ENCODE assay signal across 15 mouse cellular contexts in the genomic region with DNA sequence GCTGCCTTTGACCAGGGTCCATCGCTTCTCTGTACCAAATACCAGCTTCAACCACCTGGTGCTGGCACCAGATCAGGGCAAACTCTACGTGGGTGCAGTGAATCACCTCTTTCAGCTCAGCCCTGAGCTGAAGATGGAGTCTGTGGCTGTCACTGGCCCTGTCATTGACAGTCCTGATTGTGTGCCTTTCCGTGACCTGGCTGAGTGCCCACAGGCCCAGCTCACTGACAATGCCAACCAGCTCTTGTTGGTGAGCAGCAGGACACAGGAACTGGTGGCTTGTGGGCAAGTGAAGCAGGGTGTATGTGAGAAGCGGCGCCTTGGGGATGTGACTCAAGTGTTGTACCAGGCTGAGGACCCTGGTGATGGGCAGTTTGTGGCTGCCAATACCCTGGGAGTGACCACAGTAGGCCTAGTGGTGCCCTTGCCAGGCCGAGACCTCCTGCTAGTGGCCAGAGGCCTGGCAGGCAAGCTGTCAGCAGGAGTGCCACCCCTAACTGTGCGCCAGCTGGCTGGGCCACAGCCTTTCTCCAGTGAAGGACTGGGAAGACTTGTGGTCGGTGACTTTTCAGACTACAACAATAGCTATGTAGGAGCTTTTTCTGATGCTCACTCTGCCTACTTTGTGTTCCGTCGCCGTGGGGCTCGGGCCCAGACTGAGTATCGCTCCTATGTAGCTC. TPM values are rescaled to one million over a fixed set of nuclear protein-coding genes. Genes with fewer than 3 reads are reported as not detected.
A peak's percentile ranks its signal among the peaks of the same experiment; 100 is the strongest.
DNase-seq lines count a peak whose midpoint lies in the region; ATAC-seq and TF ChIP-seq lines count a peak whose summit lies in the region.
"Had no signal": no experiment of that assay in that cellular context is flagged by ENCODE, and none has a peak within 500 bp of the region (broad histone marks: within the 10 kb centered on the region; RNA-seq: fewer than 3 reads in every experiment).

No protein-coding gene starts in this region.

- no peak overlapping the region for H3K9ac ChIP-seq in hindbrain, postnatal 0 days (replicated peaks; ENCODE audit: low read length)
- H3K9ac ChIP-seq: embryonic facial prominence, embryonic 12.5 days; hindbrain, embryonic 12.5 days; limb, embryonic 12.5 days had no signal

- TF ChIP-seq CTCF in hindbrain, postnatal 0 days (IDR thresholded peaks at IDR 0.05; ENCODE audit: low read depth): no peak

- H3K27me3 ChIP-seq in hindbrain, postnatal 0 days (ENCODE audit: insufficient read depth, low read length): no peaks in the 10 kb centered on the region
- no peaks in the 10 kb centered on the region for H3K27me3 ChIP-seq in hindbrain, embryonic 10.5 days (ENCODE audit: insufficient read depth, poor library complexity, severe bottlenecking)
- H3K27me3 ChIP-seq: embryonic facial prominence, embryonic 12.5 days; hindbrain, embryonic 12.5 days had no signal

- no peaks in the 10 kb centered on the region for H3K4me1 ChIP-seq in hindbrain, postnatal 0 days (ENCODE audit: insufficient read depth, low read length)
- H3K4me1 ChIP-seq in hindbrain, embryonic 10.5 days (replicated peaks): 0 out of 2 replicates have a peak, but pooled peaks cover 6% of the 10 kb centered on the region
- H3K4me1 ChIP-seq: embryonic facial prominence, embryonic 12.5 days; hindbrain, embryonic 12.5 days; limb, embryonic 12.5 days had no signal

- H3K4me2 ChIP-seq in hindbrain, postnatal 0 days (ENCODE audit: low read depth, low read length): no peak overlapping the region
- H3K4me2 ChIP-seq: embryonic facial prominence, embryonic 12.5 days; heart, embryonic 11.5 days; hindbrain, embryonic 12.5 days; limb, embryonic 12.5 days had no signal

- no peaks in the 10 kb centered on the region for H3K9me3 ChIP-seq in hindbrain, postnatal 0 days (ENCODE audit: low read length)
- H3K9me3 ChIP-seq in hindbrain, embryonic 10.5 days: no peaks in the 10 kb centered on the region
- H3K9me3 ChIP-seq: embryonic facial prominence, embryonic 12.5 days; hindbrain, embryonic 12.5 days; limb, embryonic 12.5 days had no signal

- H3K4me3 ChIP-seq in hindbrain, postnatal 0 days (ENCODE audit: low read length): no peak overlapping the region
- H3K4me3 ChIP-seq in hindbrain, embryonic 10.5 days: no peak overlapping the region
- H3K4me3 ChIP-seq: embryonic facial prominence, embryonic 12.5 days; hindbrain, embryonic 12.5 days; limb, embryonic 12.5 days; myocyte had no signal

- H3K27ac ChIP-seq in hindbrain, postnatal 0 days: 0 out of 2 replicates have a peak overlapping the region, but pooled peaks have one; percentile 20
- no peak overlapping the region for H3K27ac ChIP-seq in hindbrain, embryonic 10.5 days
- H3K27ac ChIP-seq: embryonic facial prominence, embryonic 12.5 days; hindbrain, embryonic 12.5 days; limb, embryonic 12.5 days; macrophage had no signal

- DNase-seq in hindbrain, postnatal 0 days (ENCODE audit: low spot score): peak; percentile 51
- no peak for DNase-seq in hindbrain, embryonic 10.5 days (ENCODE audit: low spot score)
- DNase-seq in 416B (ENCODE audit: low read depth): peak; percentile 80
- DNase-seq in brain, adult 2 months (ENCODE audit: low read depth, low spot score): peak; percentile 84
- DNase-seq in cerebellum, postnatal 14 days: peak; percentile 60 to 72
- no peak for DNase-seq in urinary bladder, postnatal 14 days (ENCODE audit: low spot score)
- DNase-seq in kidney, postnatal 10 days: no peak
- no peak for DNase-seq in spleen, adult 18-20 months
- DNase-seq: kidney, adult 9 months had no signal

- ATAC-seq in hindbrain, postnatal 0 days: peak; percentile 72

- WGBS in hindbrain, postnatal 0 days: 60% methylated on average over 13 of the region's 13 CpGs
- 85% methylated on average over 13 of the region's 13 CpGs for WGBS in hindbrain, embryonic 10.5 days

- H3K36me3 ChIP-seq in hindbrain, postnatal 0 days (ENCODE audit: insufficient read depth, low read length): no peaks in the 10 kb centered on the region
- H3K36me3 ChIP-seq in hindbrain, embryonic 10.5 days: no peaks in the 10 kb centered on the region
- H3K36me3 ChIP-seq: embryonic facial prominence, embryonic 12.5 days; hindbrain, embryonic 12.5 days; limb, embryonic 12.5 days had no signal

RNA-seq across cellular contexts. Expression of gene Plxnb3, which starts 1.9 kb away (rescaled TPM):
- total RNA-seq in hindbrain, postnatal 0 days (2014; rRNA removed): 7.4 and 13.6 TPM in 2 replicates
- 1.8 and 2.0 TPM in 2 replicates for polyA plus RNA-seq in hindbrain, postnatal 0 days (2015; fragmentation: Nextera tagmentation; extraction: Ambion mirVana)
- polyA plus RNA-seq in hindbrain, embryonic 10.5 days (2016; fragmentation: Nextera tagmentation; extraction: Ambion mirVana): 0.10 and 0.19 TPM in 2 replicates

RNA-seq across cellular contexts. Expression of gene Srpk3, which starts 15.5 kb away (rescaled TPM):
- 1.8 and 2.1 TPM in 2 replicates for total RNA-seq in hindbrain, postnatal 0 days (2014; rRNA removed)
- polyA plus RNA-seq in hindbrain, postnatal 0 days (2015; fragmentation: Nextera tagmentation; extraction: Ambion mirVana): 2.7 and 2.9 TPM in 2 replicates
- 1.3 and 1.8 TPM in 2 replicates for polyA plus RNA-seq in hindbrain, embryonic 10.5 days (2016; fragmentation: Nextera tagmentation; extraction: Ambion mirVana)

RNA-seq across cellular contexts. Expression of gene Idh3g, which starts 27.9 kb away (rescaled TPM):
- total RNA-seq in hindbrain, postnatal 0 days (2014; rRNA removed): 238 and 257 TPM in 2 replicates
- 244 and 248 TPM in 2 replicates for polyA plus RNA-seq in hindbrain, postnatal 0 days (2015; fragmentation: Nextera tagmentation; extraction: Ambion mirVana)
- 181 and 204 TPM in 2 replicates for polyA plus RNA-seq in hindbrain, embryonic 10.5 days (2016; fragmentation: Nextera tagmentation; extraction: Ambion mirVana)

RNA-seq across cellular contexts. Expression of gene Ssr4, which starts 28.1 kb away (rescaled TPM):
- 89.0 and 144 TPM in 2 replicates for total RNA-seq in hindbrain, postnatal 0 days (2014; rRNA removed)
- polyA plus RNA-seq in hindbrain, postnatal 0 days (2015; fragmentation: Nextera tagmentation; extraction: Ambion mirVana): 196 and 199 TPM in 2 replicates
- polyA plus RNA-seq in hindbrain, embryonic 10.5 days (2016; fragmentation: Nextera tagmentation; extraction: Ambion mirVana): 121 and 140 TPM in 2 replicates

RNA-seq across cellular contexts. Expression of gene Abcd1, which starts 42.4 kb away (rescaled TPM):
- total RNA-seq in hindbrain, postnatal 0 days (2014; rRNA removed): 16.6 and 18.0 TPM in 2 replicates
- 8.4 and 8.5 TPM in 2 replicates for polyA plus RNA-seq in hindbrain, postnatal 0 days (2015; fragmentation: Nextera tagmentation; extraction: Ambion mirVana)
- 10.7 and 14.1 TPM in 2 replicates for polyA plus RNA-seq in hindbrain, embryonic 10.5 days (2016; fragmentation: Nextera tagmentation; extraction: Ambion mirVana)

Comparison
In these comparisons a context has a peak if more than half of its experiments do, and no peak if none do; other contexts are left out.
1. DNase-seq: peak in hindbrain, postnatal 0 days (single experiment), 416B (single experiment), brain, adult 2 months (single experiment) and cerebellum, postnatal 14 days (2 of 2); none in hindbrain, embryonic 10.5 days (single experiment), urinary bladder, postnatal 14 days (single experiment), kidney, postnatal 10 days (single experiment) and spleen, adult 18-20 months (0 of 2).